Mouse (Mus musculus): ENCODE measurements around the gene Wdr72.
A peak's percentile ranks its signal among the peaks of the same experiment; 100 is the strongest.

Gene Wdr72

GRCm38 (mm10) chr9:74109761-74110460 lies at the start of gene Wdr72:
Gene Wdr72 (plus strand): TSS chr9:74110356.
- no peak for DNase-seq (ENCODE audit: low read depth, low spot score)

- DNase-seq (ENCODE audit: low read depth, low spot score), result peak; percentile 34
Measured at GRCm38 (mm10) chr9:74066278-74066677, 43.9 kb upstream of the Wdr72 start.

- no peak for DNase-seq (ENCODE audit: low read depth, low spot score)
Measured at GRCm38 (mm10) chr9:74066766-74067165, 43.4 kb upstream of the Wdr72 start.

- no peak for DNase-seq (ENCODE audit: low read depth, low spot score)
Measured at GRCm38 (mm10) chr9:74075958-74076357, 34.2 kb upstream of the Wdr72 start.

GRCm38 (mm10) chr9:74078458-74078857 lies 31.7 kb upstream of the Wdr72 start:
- no peak for DNase-seq (ENCODE audit: low read depth, low spot score)

- no peak for DNase-seq (ENCODE audit: low read depth, low spot score)
Measured at GRCm38 (mm10) chr9:74080241-74080640, 29.9 kb upstream of the Wdr72 start.

GRCm38 (mm10) chr9:74101591-74101990 lies 8.6 kb upstream of the Wdr72 start:
- DNase-seq (ENCODE audit: low read depth, low spot score), result no peak

GRCm38 (mm10) chr9:74102615-74103014 lies 7.5 kb upstream of the Wdr72 start:
- no peak for DNase-seq (ENCODE audit: low read depth, low spot score)

GRCm38 (mm10) chr9:74110461-74110816 lies 283 bp downstream of the Wdr72 start:
- no peak for DNase-seq (ENCODE audit: low read depth, low spot score)

- DNase-seq (ENCODE audit: low read depth, low spot score), result no peak
Measured at GRCm38 (mm10) chr9:74112526-74112925, 2.4 kb downstream of the Wdr72 start.

GRCm38 (mm10) chr9:74126222-74126621 lies 16.1 kb downstream of the Wdr72 start:
- no peak for DNase-seq (ENCODE audit: low read depth, low spot score)

GRCm38 (mm10) chr9:74134010-74134409 lies 23.9 kb downstream of the Wdr72 start:
- no peak for DNase-seq (ENCODE audit: low read depth, low spot score)

GRCm38 (mm10) chr9:74141864-74142263 lies 31.7 kb downstream of the Wdr72 start:
- DNase-seq (ENCODE audit: low read depth, low spot score), result peak; percentile 14

GRCm38 (mm10) chr9:74142705-74143104 lies 32.5 kb downstream of the Wdr72 start:
- DNase-seq (ENCODE audit: low read depth, low spot score), result no peak

- no peak for DNase-seq (ENCODE audit: low read depth, low spot score)
Measured at GRCm38 (mm10) chr9:74145203-74145602, 35.0 kb downstream of the Wdr72 start.

GRCm38 (mm10) chr9:74148306-74148705 lies 38.1 kb downstream of the Wdr72 start:
- no peak for DNase-seq (ENCODE audit: low read depth, low spot score)

GRCm38 (mm10) chr9:74160361-74160933 lies 50.3 kb downstream of the Wdr72 start:
- no peak for DNase-seq (ENCODE audit: low read depth, low spot score)

GRCm38 (mm10) chr9:74165697-74166096 lies 55.5 kb downstream of the Wdr72 start:
- DNase-seq (ENCODE audit: low read depth, low spot score), result no peak

- DNase-seq (ENCODE audit: low read depth, low spot score), result no peak
Measured at GRCm38 (mm10) chr9:74169904-74170303, 59.7 kb downstream of the Wdr72 start.

GRCm38 (mm10) chr9:74186748-74187400 lies 76.7 kb downstream of the Wdr72 start:
- no peak for DNase-seq (ENCODE audit: low read depth, low spot score)

- DNase-seq (ENCODE audit: low read depth, low spot score), result no peak
Measured at GRCm38 (mm10) chr9:74187401-74188029, 77.4 kb downstream of the Wdr72 start.

GRCm38 (mm10) chr9:74194898-74195297 lies 84.7 kb downstream of the Wdr72 start:
- no peak for DNase-seq (ENCODE audit: low read depth, low spot score)

- DNase-seq (ENCODE audit: low read depth, low spot score), result no peak
Measured at GRCm38 (mm10) chr9:74228272-74228671, 118.1 kb downstream of the Wdr72 start.
